Mouse (Mus musculus) monocyte, adult 5-6 weeks (primary cell): Measurements from ENCODE around the gene Pih1d1. TPM values are rescaled to one million over a fixed set of nuclear protein-coding genes. Genes with fewer than 3 reads are reported as not detected.
"Not testable (repeated sequence)": the region's sequence is repeated elsewhere in the genome, so short reads cannot be mapped to it uniquely, and the experiment has no call there.

Source experiments
- ATAC-seq: fragments of 153-309, 156-312 bp; replicated peaks from 2 replicates; pipeline ENCODE4 v1.8.0; 2017; ENCODE audit warnings: mild to moderate bottlenecking; ENCODE audit not compliant: low TSS enrichment, insufficient number of reproducible peaks, severe bottlenecking, poor library complexity, low FRiP score
- total RNA-seq: library from RNA; stranded (forward); fragments of 200-1000, 200-491, 200-594 nt; gene quantifications from 3 replicates; pipeline ENCODE4 v1.2.3, GENCODE M21; 2017

Gene Pih1d1
- total RNA-seq, 1 experiment from 2014 or later, result 23.4 TPM

- no peak for ATAC-seq
Observed at GRCm38 (mm10) chr7:45125144-45125600, 28.9 kb upstream of the Pih1d1 start.

- not testable (repeated sequence) for ATAC-seq
Observed at GRCm38 (mm10) chr7:45125649-45126048, 28.5 kb upstream of the Pih1d1 start.

- ATAC-seq, result no peak
Observed at GRCm38 (mm10) chr7:45126147-45126843, 27.8 kb upstream of the Pih1d1 start.

- ATAC-seq, result no peak
Observed at GRCm38 (mm10) chr7:45126844-45127699, 27.0 kb upstream of the Pih1d1 start.

- ATAC-seq, result no peak
Observed at GRCm38 (mm10) chr7:45127700-45128224, 26.3 kb upstream of the Pih1d1 start.

- peak; percentile 86 for ATAC-seq
Observed at GRCm38 (mm10) chr7:45128624-45129246, 25.4 kb upstream of the Pih1d1 start, which contains the start of gene Rpl13a. Rpl13a (minus strand) TSS chr7:45128761.

GRCm38 (mm10) chr7:45129318-45129717 is 24.8 kb upstream of the Pih1d1 start:
- ATAC-seq, result no peak

GRCm38 (mm10) chr7:45129776-45130512 is 24.2 kb upstream of the Pih1d1 start:
- no peak for ATAC-seq

- ATAC-seq, result no peak
Observed at GRCm38 (mm10) chr7:45131850-45132249, 22.3 kb upstream of the Pih1d1 start.

GRCm38 (mm10) chr7:45133446-45134159 is 20.5 kb upstream of the Pih1d1 start:
- ATAC-seq, result no peak

- ATAC-seq, result no peak; the same call in 1 of the 2 replicates
Observed at GRCm38 (mm10) chr7:45134544-45135026, 19.5 kb upstream of the Pih1d1 start.

- no peak for ATAC-seq
Observed at GRCm38 (mm10) chr7:45135370-45135769, 18.7 kb upstream of the Pih1d1 start.

GRCm38 (mm10) chr7:45135993-45136567 is 18.0 kb upstream of the Pih1d1 start, which contains the start of the genes Gm45713 and Flt3l:
Gm45713 (minus strand) TSS chr7:45136231.
Flt3l (minus strand) TSS chr7:45136432.
- ATAC-seq, result peak; percentile 92

- no peak for ATAC-seq
Observed at GRCm38 (mm10) chr7:45137171-45138006, 16.7 kb upstream of the Pih1d1 start.

- no peak for ATAC-seq
Observed at GRCm38 (mm10) chr7:45138403-45138802, 15.7 kb upstream of the Pih1d1 start.

- ATAC-seq, result no peak
Observed at GRCm38 (mm10) chr7:45139904-45140723, 14.0 kb upstream of the Pih1d1 start.
